Mouse (Mus musculus) cerebellum, adult 2 months (tissue): ENCODE data around the gene Diras2.

Source experiments
- CTCF ChIP-seq: fragments of 200-500 bp; IDR thresholded peaks from 2 replicates; pipeline ENCODE4 v1.5.1; 2011; ENCODE audit warnings: low read depth, mild to moderate bottlenecking, control low read depth, low read length, moderate library complexity, borderline replicate concordance; ENCODE audit not compliant: insufficient read depth
- POLR2A ChIP-seq: fragments of 200-500 bp; IDR thresholded peaks from 2 replicates; pipeline ENCODE4 v1.6.1; 2011; ENCODE audit warnings: low read length, control low read depth, borderline replicate concordance; ENCODE audit not compliant: insufficient read depth

- no peak for TF ChIP-seq CTCF
- no peak for TF ChIP-seq POLR2A
Measured at GRCm38 (mm10) chr13:52557421-52557820, 26.3 kb upstream of the Diras2 start.
